Mouse (Mus musculus): ENCODE data around the gene Nanog.

The Nanog gene

GRCm38 (mm10) chr6:122707036-122707800 is at the start of gene Nanog:
Gene Nanog (plus strand): TSS chr6:122707489.
- in situ Hi-C loops (cut with MboI; ENCODE audit: unreplicated experiment in 2 of 2): no loop called here

GRCm38 (mm10) chr6:122657630-122658029 is 49.7 kb upstream of the Nanog start:
- in situ Hi-C loops (cut with MboI; ENCODE audit: unreplicated experiment in 2 of 2): loop anchor here in 1 of 2 experiments (25.0 kb wide), 1 partner anchor 1605 kb away; no protein-coding TSS in a partner anchor

GRCm38 (mm10) chr6:122659567-122659966 is 47.7 kb upstream of the Nanog start:
- in situ Hi-C loops (cut with MboI; ENCODE audit: unreplicated experiment in 2 of 2): loop anchor here in 1 of 2 experiments (25.0 kb wide), 1 partner anchor 1603 kb away; no protein-coding TSS in a partner anchor

- in situ Hi-C loops (cut with MboI; ENCODE audit: unreplicated experiment in 2 of 2): loop anchor here in 1 of 2 experiments (25.0 kb wide), 1 partner anchor 1602 kb away; no protein-coding TSS in a partner anchor
These were observed 46.5 kb upstream of the Nanog start for GRCm38 (mm10) chr6:122660601-122661379.

GRCm38 (mm10) chr6:122662551-122663264 is 44.6 kb upstream of the Nanog start:
- in situ Hi-C loops (cut with MboI; ENCODE audit: unreplicated experiment in 2 of 2): loop anchor here in 1 of 2 experiments (25.0 kb wide), 1 partner anchor 1600 kb away; no protein-coding TSS in a partner anchor

- in situ Hi-C loops (cut with MboI; ENCODE audit: unreplicated experiment in 2 of 2): loop anchor here in 1 of 2 experiments (25.0 kb wide), 1 partner anchor 1599 kb away; no protein-coding TSS in a partner anchor
These were observed 43.6 kb upstream of the Nanog start for GRCm38 (mm10) chr6:122663596-122664206.

GRCm38 (mm10) chr6:122665866-122666265 is 41.4 kb upstream of the Nanog start:
- in situ Hi-C loops (cut with MboI; ENCODE audit: unreplicated experiment in 2 of 2): loop anchor here in 1 of 2 experiments (25.0 kb wide), 1 partner anchor 1596 kb away; no protein-coding TSS in a partner anchor

GRCm38 (mm10) chr6:122667715-122668114 is 39.6 kb upstream of the Nanog start:
- in situ Hi-C loops (cut with MboI; ENCODE audit: unreplicated experiment in 2 of 2): loop anchor here in 1 of 2 experiments (25.0 kb wide), 1 partner anchor 1595 kb away; no protein-coding TSS in a partner anchor

- in situ Hi-C loops (cut with MboI; ENCODE audit: unreplicated experiment in 2 of 2): loop anchor here in 1 of 2 experiments (25.0 kb wide), 1 partner anchor 1593 kb away; no protein-coding TSS in a partner anchor
These were observed 38.5 kb upstream of the Nanog start for GRCm38 (mm10) chr6:122668823-122669222.

- in situ Hi-C loops (cut with MboI; ENCODE audit: unreplicated experiment in 2 of 2): loop anchor here in 1 of 2 experiments (25.0 kb wide), 1 partner anchor 1593 kb away; no protein-coding TSS in a partner anchor
These were observed 37.7 kb upstream of the Nanog start for GRCm38 (mm10) chr6:122669406-122670200.

- in situ Hi-C loops (cut with MboI; ENCODE audit: unreplicated experiment in 2 of 2): loop anchor here in 1 of 2 experiments (25.0 kb wide), 1 partner anchor 1592 kb away; no protein-coding TSS in a partner anchor
These were observed 37.1 kb upstream of the Nanog start for GRCm38 (mm10) chr6:122670201-122670551.

- in situ Hi-C loops (cut with MboI; ENCODE audit: unreplicated experiment in 2 of 2): loop anchor here in 1 of 2 experiments (25.0 kb wide), 1 partner anchor 1591 kb away; no protein-coding TSS in a partner anchor
These were observed 36.4 kb upstream of the Nanog start for GRCm38 (mm10) chr6:122670841-122671240.

- in situ Hi-C loops (cut with MboI; ENCODE audit: unreplicated experiment in 2 of 2): loop anchor here in 1 of 2 experiments (25.0 kb wide), 1 partner anchor 1590 kb away; no protein-coding TSS in a partner anchor
These were observed 34.5 kb upstream of the Nanog start for GRCm38 (mm10) chr6:122672746-122673145.

GRCm38 (mm10) chr6:122682646-122683045 is 24.6 kb upstream of the Nanog start:
- in situ Hi-C loops (cut with MboI; ENCODE audit: unreplicated experiment in 2 of 2): no loop called here

- in situ Hi-C loops (cut with MboI; ENCODE audit: unreplicated experiment in 2 of 2): no loop called here
These were observed 20.6 kb upstream of the Nanog start for GRCm38 (mm10) chr6:122686709-122687108.

GRCm38 (mm10) chr6:122689411-122690055 is 17.8 kb upstream of the Nanog start:
- in situ Hi-C loops (cut with MboI; ENCODE audit: unreplicated experiment in 2 of 2): no loop called here

- in situ Hi-C loops (cut with MboI; ENCODE audit: unreplicated experiment in 2 of 2): no loop called here
These were observed 17.2 kb upstream of the Nanog start for GRCm38 (mm10) chr6:122690082-122690481.

- in situ Hi-C loops (cut with MboI; ENCODE audit: unreplicated experiment in 2 of 2): no loop called here
These were observed 11.9 kb upstream of the Nanog start for GRCm38 (mm10) chr6:122695398-122695797.

Measured in v-Abl transformed pro-B cells (cell line).